Mouse (Mus musculus) hindbrain, embryonic 14.5 days (tissue): Measurements from ENCODE around the gene Rnase9. TPM values are rescaled to one million over a fixed set of nuclear protein-coding genes. Genes with fewer than 3 reads are reported as not detected.
A peak's percentile ranks its signal among the peaks of the same experiment; 100 is the strongest.

Experiments used
- ATAC-seq: fragments of 200-750 bp; cut with Nextera tagmentation; 2 replicates; pipeline ENCODE4 v1.8.0; 2017; ENCODE audit warnings: moderate number of reproducible peaks, mild to moderate bottlenecking, moderate TSS enrichment, moderate library complexity; ENCODE audit not compliant: low FRiP score
- DNase-seq: peaks from one replicate; pipeline ENCODE4 v3.0.0-alpha.2; 2015; ENCODE audit warnings: low spot score
- H3K27ac ChIP-seq: fragments of 300-500 bp; sonication (generic); 2 replicates; pipeline ENCODE4 v1.5.1; 2014; ENCODE audit warnings: mild to moderate bottlenecking, moderate library complexity
- H3K27me3 ChIP-seq: fragments of 300-500 bp; sonication (generic); 2 replicates; pipeline ENCODE4 v1.6.1; 2014; ENCODE audit warnings: mild to moderate bottlenecking, low read length, mixed read lengths; ENCODE audit not compliant: control insufficient read depth, insufficient read depth
- H3K36me3 ChIP-seq: fragments of 300-500 bp; sonication (generic); replicated peaks from 2 replicates; pipeline ENCODE4 v1.6.1; 2014; ENCODE audit not compliant: control insufficient read depth, insufficient read depth
- H3K4me1 ChIP-seq: fragments of 300-500 bp; sonication (generic); replicated peaks from 2 replicates; pipeline ENCODE4 v1.6.1; 2014; ENCODE audit warnings: antibody characterized with exemption, low read length, mixed read lengths; ENCODE audit not compliant: control insufficient read depth, insufficient read depth
- H3K4me2 ChIP-seq: fragments of 300-500 bp; sonication (generic); replicated peaks from 2 replicates; pipeline ENCODE4 v1.6.1; 2014; ENCODE audit warnings: mild to moderate bottlenecking, moderate library complexity
- H3K4me3 ChIP-seq: fragments of 300-500 bp; sonication (generic); replicated peaks from 2 replicates; pipeline ENCODE4 v1.5.1; 2014; ENCODE audit warnings: mild to moderate bottlenecking, low read length
- H3K9ac ChIP-seq: fragments of 300-500 bp; sonication (generic); 2 replicates; pipeline ENCODE4 v1.6.1; 2014
- H3K9me3 ChIP-seq: fragments of 300-500 bp; sonication (generic); 2 replicates; pipeline ENCODE4 v1.6.1; 2016; ENCODE audit warnings: low read length; ENCODE audit not compliant: control insufficient read depth
- WGBS: fragments of 180-500 bp; shearing (Covaris S2); extraction: QIAGEN DNeasy Blood & Tissue Kit; methylation state at CpG from one replicate; pipeline ENCODE4 v1.1.7; 2014; 5-methylcytosine and 5-hydroxymethylcytosine counted together
- polyA plus RNA-seq: library from polyadenylated mRNA; unstranded; fragments of >200 nt; fragmentation: Nextera tagmentation; extraction: Ambion mirVana; gene quantifications from 2 replicates; pipeline ENCODE4 v1.2.1, GENCODE M21; 2014

Gene Rnase9
- polyA plus RNA-seq, 1 experiment from 2014 or later: not detected

DNA sequence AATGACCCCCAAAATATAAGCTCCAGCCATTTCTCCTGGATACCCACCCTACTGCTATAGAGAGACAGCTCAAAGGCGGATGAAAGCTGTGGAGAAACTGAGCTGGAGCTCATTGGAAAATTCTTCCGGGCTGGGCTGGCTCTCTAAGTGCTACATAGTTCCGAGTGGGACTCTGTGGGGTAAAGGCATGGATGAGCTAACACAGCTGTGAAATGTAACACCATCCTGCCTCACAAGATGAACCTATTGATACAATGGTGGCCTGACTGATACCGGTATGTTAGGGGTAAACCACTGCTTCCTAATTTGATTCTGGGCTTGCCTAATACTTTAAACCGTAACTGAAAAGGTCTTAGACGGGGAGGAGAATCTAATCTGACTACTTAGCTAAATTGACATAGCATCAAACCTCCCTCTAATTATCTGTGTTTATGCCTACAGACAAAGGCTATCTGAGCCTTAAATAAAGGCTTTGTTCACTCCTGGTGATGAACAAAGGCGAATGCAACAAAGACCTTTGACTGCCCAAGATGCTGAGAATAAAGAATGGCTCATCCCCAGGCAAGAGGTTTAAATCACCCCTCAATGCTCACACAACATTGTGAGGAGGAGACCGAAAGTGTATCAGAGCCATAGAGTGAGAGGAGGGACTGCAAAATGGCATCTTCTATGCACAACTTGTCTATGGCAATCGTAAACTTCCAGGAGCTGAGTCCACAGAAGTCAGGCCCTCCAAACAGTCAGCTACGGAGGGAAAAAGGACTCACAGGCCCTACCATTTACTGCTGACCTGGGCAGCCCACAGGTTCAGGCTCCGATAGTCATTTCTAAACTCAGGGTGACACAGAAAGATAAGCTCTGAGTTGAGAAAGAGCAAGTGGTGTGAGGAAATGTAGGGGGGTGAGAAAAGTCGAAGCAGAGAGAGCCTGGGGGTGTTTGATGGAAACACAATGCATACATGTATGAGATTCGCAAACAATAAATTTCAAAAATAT lies 12.9 kb upstream of the Rnase9 start:
- Histone ChIP-seq H3K27ac (no peak overlapping the region), H3K36me3 (no peaks in the 10 kb centered on the region), H3K9ac (no peak overlapping the region), H3K4me2 (no peak overlapping the region), H3K27me3 (no peaks in the 10 kb centered on the region), H3K4me3 (no peak overlapping the region), H3K4me1 (no peaks in the 10 kb centered on the region), H3K9me3 (no peaks in the 10 kb centered on the region)
- 31% methylated on average over 13 of the region's 13 CpGs for WGBS
- DNase-seq: no peak
- no peak for ATAC-seq

DNA sequence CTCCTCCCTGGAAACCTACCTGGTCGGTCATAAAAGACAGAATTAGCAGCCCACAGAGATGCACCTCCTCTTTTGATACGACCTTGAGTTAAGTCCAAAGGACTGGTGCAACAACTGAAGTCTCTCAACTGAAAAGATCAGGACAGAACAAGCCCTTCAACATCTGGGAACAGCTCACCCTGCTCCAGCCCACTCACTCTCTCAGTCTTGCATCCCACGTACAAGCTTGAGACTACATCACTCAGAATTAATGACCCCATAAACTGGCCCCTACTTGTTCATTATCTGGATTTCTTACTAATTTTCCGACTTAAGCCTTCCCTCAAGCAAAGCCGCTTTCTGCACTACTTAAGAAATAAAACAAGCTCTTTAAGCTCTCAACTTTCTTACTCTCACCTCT lies 11.5 kb upstream of the Rnase9 start:
- H3K9ac ChIP-seq: no peak overlapping the region
- H3K27ac ChIP-seq: no peak overlapping the region
- no peaks in the 10 kb centered on the region for H3K27me3 ChIP-seq
- no peak for ATAC-seq
- DNase-seq: no peak
- H3K4me2 ChIP-seq: no peak overlapping the region
- no peaks in the 10 kb centered on the region for H3K36me3 ChIP-seq
- H3K4me3 ChIP-seq: no peak overlapping the region
- no peaks in the 10 kb centered on the region for H3K9me3 ChIP-seq
- no peaks in the 10 kb centered on the region for H3K4me1 ChIP-seq
- WGBS: 76% methylated on average over 5 of the region's 5 CpGs

DNA sequence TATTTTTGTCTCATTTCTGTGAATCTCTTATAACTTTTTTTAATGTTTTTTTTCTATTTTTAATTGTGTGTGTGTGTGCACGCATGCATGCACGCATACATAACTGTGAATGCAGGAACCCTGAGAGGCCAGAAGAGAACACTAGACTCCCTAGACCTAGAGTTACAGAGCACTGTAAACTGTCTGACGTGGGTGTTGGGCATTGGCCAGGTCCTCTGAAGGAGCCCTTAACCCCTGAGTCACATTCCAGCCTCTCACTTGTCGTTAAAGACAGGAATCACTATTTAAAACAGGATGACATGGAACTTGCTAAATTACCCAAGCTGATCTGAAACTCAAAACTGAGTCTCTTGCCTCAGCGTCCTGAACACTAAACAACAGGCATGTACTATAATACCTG lies 10.3 kb upstream of the Rnase9 start:
- Histone ChIP-seq H3K27ac (no peak overlapping the region), H3K9ac (no peak overlapping the region), H3K4me1 (no peaks in the 10 kb centered on the region), H3K27me3 (no peaks in the 10 kb centered on the region), H3K4me2 (no peak overlapping the region), H3K4me3 (no peak overlapping the region), H3K9me3 (no peaks in the 10 kb centered on the region), H3K36me3 (no peaks in the 10 kb centered on the region)
- DNase-seq (no peak), ATAC-seq (no peak)
- 69% methylated on average over 5 of the region's 5 CpGs for WGBS

DNA sequence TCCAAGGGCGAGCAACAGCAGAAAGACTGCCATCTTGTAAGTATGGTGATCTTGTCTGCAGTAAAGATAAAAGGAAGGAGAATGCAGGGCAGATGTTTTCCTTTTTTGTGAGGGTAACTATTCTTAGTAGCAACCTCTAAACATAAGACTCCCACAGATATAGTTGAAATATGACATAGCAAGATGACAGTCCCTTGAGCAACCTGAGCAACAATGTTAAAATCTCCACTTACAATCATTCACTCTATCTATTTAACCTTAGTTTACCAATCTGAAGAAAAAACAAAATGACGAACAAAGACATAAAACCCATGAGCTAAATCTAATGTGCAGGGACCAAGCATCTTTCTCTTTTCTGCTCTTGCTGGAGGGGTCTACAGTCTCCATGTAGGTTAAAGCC lies 8.4 kb upstream of the Rnase9 start, which contains the start of gene Rnase11:
TSS of gene Rnase11 (minus strand) at position 101 of the 400 bp plus-strand sequence.
- Histone ChIP-seq H3K4me3 (no peak within 1 kb of the TSS), H3K4me2 (no peak within 1 kb of the TSS), H3K36me3 (no peaks in the 10 kb centered on the region), H3K4me1 (no peaks in the 10 kb centered on the region), H3K27ac (no peak within 1 kb of the TSS), H3K27me3 (no peaks in the 10 kb centered on the region), H3K9ac (no peak within 1 kb of the TSS), H3K9me3 (no peaks in the 10 kb centered on the region)
- ATAC-seq (no peak), DNase-seq (no peak)
- 95% methylated on average over 2 of the region's 2 CpGs for WGBS

DNA sequence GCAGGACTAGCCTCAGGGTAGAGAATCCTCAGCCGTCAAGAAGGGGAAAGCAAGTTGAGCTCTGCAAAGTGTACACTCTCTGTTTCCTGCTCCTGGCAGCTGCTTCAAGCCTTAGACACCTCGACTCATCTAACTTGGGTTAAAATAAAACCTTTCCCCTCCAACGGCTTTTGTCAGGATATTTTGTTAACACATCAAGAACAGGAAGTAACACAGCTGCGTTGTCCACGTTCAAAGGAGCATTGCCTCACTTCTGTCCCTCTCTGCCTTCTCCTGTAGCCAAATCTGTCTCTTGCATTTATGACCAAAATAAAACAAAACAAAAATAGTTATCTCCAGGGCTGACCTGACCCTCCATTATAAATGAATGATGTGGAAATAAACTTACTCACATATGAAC lies 6.2 kb upstream of the Rnase9 start:
- Histone ChIP-seq H3K4me1 (no peaks in the 10 kb centered on the region), H3K36me3 (no peaks in the 10 kb centered on the region), H3K27me3 (no peaks in the 10 kb centered on the region), H3K9ac (no peak overlapping the region), H3K9me3 (no peaks in the 10 kb centered on the region), H3K4me2 (no peak overlapping the region), H3K27ac (no peak overlapping the region), H3K4me3 (no peak overlapping the region)
- ATAC-seq: no peak
- no peak for DNase-seq
- WGBS: 82% methylated on average over 5 of the region's 5 CpGs

DNA sequence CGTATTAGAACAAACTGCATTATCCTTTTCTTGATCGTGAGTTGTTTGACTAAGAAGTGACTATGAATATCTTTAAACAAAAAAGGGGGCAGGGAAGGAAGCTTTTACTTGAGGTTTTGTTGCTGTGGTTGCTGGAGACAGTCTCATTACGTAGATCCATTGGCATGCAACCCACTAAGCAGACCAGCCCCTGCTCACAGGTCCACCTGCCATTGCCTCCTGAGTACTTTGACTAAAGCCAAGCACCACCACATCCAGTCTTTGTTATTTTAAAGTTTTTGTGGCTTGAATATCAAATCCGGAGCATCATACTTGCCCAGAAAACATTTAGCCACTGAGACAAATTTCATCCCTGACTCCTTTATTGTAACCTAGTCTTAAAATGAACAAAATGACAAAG lies 5.5 kb downstream of the Rnase9 start:
- WGBS: 84% methylated on average over 4 of the region's 4 CpGs
- Histone ChIP-seq H3K9me3 (peaks cover 4% of the 10 kb centered on the region; the same call in 1 of the 2 replicates), H3K4me3 (no peak overlapping the region), H3K4me2 (no peak overlapping the region), H3K36me3 (no peaks in the 10 kb centered on the region), H3K4me1 (no peaks in the 10 kb centered on the region), H3K27me3 (no peaks in the 10 kb centered on the region), H3K9ac (no peak overlapping the region), H3K27ac (no peak overlapping the region)
- DNase-seq: no peak
- ATAC-seq: no peak

DNA sequence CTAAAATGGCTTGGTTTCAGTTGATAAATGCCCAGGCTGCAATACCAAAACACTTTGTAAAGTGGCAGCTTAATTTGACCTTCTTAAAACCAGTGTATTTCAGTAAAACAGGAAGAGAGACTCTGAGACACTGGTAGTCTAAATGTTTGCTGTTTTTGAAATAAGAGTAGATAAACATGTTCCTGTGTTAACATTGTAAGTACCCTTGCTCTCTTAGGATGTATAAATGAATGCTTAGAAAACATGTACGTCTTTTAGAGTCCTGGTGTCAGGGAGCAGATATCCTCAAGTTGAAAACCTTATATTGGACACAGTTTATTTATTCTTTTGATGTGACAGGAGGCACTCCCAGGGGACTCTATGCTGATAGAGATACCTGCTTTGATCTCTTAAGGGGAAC lies 6.5 kb downstream of the Rnase9 start:
- no peaks in the 10 kb centered on the region for H3K4me1 ChIP-seq
- 49% methylated on average over 1 of the region's 1 CpGs for WGBS
- H3K27me3 ChIP-seq: no peaks in the 10 kb centered on the region
- H3K4me2 ChIP-seq: no peak overlapping the region
- no peak overlapping the region for H3K9ac ChIP-seq
- H3K4me3 ChIP-seq: no peak overlapping the region
- H3K36me3 ChIP-seq: no peaks in the 10 kb centered on the region
- no peak for DNase-seq
- H3K27ac ChIP-seq: no peak overlapping the region
- H3K9me3 ChIP-seq: peaks cover 4% of the 10 kb centered on the region; the same call in 1 of the 2 replicates
- ATAC-seq: no peak

DNA sequence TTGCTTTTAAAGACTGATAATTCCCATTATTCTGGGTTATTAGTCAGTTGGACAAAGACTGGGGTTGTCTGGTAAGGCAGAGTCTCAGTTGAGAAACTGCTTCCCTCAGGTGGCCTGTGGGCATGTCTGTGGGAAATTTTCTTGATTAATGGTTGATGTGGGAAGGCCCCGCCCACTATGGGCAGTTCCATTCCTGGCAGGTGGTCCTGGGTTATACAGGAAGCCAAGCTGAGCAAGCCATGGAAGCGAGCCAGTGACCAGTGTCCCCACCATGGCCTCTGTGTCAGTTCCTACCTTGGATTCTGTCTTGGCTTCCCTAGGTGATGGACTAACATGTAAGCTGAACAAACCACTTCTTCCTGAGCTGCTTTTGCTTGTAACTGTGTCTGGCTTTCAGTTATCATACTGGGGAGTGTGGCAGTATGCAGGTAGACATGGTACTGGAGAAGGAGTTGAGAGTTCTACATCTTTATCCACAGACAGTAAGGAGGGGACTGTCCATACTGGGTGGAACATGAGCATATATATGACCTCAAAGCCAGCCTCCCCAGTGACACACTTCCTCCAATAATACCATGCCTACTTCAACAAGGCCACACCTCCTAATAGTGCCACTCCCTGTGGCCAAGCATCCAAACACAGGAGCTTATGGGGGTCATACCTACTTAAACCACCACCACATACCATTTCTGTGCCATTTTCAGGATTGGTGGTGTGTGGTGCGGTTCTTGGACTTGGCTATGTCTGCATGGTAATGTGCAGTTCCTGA lies 14.1 kb downstream of the Rnase9 start:
- Histone ChIP-seq H3K27ac (no peak overlapping the region), H3K4me3 (no peak overlapping the region), H3K4me2 (no peak overlapping the region), H3K4me1 (no peaks in the 10 kb centered on the region), H3K9ac (no peak overlapping the region), H3K36me3 (no peaks in the 10 kb centered on the region), H3K27me3 (no peaks in the 10 kb centered on the region), H3K9me3 (peaks cover 4% of the 10 kb centered on the region; the same call in 1 of the 2 replicates)
- ATAC-seq: no peak
- 62% methylated on average over 3 of the region's 3 CpGs for whole genome bisulfite sequencing
- no peak for DNase-seq

DNA sequence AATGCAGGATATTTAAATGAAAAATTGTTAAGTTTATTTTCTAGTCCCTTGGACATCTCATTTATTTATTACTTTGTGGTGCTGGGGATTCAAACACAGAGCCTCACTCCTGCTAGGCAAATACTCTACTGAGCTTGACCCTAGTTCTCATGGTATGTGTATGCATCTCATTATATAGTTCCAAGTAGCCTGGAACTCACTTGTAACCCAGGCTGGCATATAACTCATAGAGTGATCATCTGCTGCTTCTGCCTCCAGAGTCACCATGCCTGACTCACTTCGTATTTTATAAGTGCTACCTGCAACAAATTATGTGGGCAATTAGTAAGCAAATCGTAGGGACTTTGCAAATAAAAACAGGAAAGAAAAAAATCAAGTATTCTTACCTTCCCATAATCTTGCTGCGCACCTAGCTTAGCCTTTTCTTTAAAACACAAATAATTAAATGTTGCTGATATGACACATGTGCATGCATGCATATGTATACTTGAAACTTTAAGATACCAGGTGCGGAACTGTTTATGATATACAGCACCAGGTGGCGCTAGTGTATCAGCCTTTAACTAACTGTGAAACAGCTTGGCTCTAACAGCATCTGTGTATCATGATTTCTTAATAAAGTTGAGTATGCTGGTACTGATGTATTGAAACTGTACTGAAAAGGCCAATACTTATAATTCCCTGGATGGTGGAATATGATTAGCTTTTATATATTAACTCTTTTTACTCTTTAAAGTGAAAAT lies 15.1 kb downstream of the Rnase9 start:
- Histone ChIP-seq H3K4me3 (no peak overlapping the region), H3K9ac (no peak overlapping the region), H3K27ac (no peak overlapping the region), H3K9me3 (no peaks in the 10 kb centered on the region), H3K36me3 (no peaks in the 10 kb centered on the region), H3K27me3 (no peaks in the 10 kb centered on the region), H3K4me2 (no peak overlapping the region), H3K4me1 (no peaks in the 10 kb centered on the region)
- peak; percentile 71; the same call in 1 of the 2 replicates for ATAC-seq
- WGBS: 38% methylated on average over 5 of the region's 5 CpGs
- peak; percentile 82 for DNase-seq
